Mouse (Mus musculus) hindbrain, embryonic 15.5 days (tissue): Measurements from ENCODE around the gene Ddx54. TPM values are rescaled to one million over a fixed set of nuclear protein-coding genes. Genes with fewer than 3 reads are reported as not detected.

ENCODE experiments used
- ATAC-seq: fragments of 200-750 bp; cut with Nextera tagmentation; 2 replicates; pipeline ENCODE4 v1.8.0; 2017; ENCODE audit warnings: low read depth, moderate number of reproducible peaks, moderate TSS enrichment; ENCODE audit not compliant: low FRiP score
- H3K27ac ChIP-seq: fragments of 300-500 bp; sonication (generic); replicated peaks from 2 replicates; pipeline ENCODE4 v1.5.1; 2015; ENCODE audit warnings: mild to moderate bottlenecking, inconsistent platforms
- H3K27me3 ChIP-seq: fragments of 300-500 bp; sonication (generic); 2 replicates; pipeline ENCODE4 v1.6.1; 2015; ENCODE audit warnings: control low read depth, inconsistent platforms
- H3K36me3 ChIP-seq: fragments of 300-500 bp; sonication (generic); 2 replicates; pipeline ENCODE4 v1.6.1; 2015; ENCODE audit warnings: control low read depth, inconsistent platforms
- H3K4me1 ChIP-seq: fragments of 300-500 bp; sonication (generic); replicated peaks from 2 replicates; pipeline ENCODE4 v1.6.1; 2015; ENCODE audit warnings: control low read depth, inconsistent platforms
- H3K4me2 ChIP-seq: fragments of 300-500 bp; sonication (generic); 2 replicates; pipeline ENCODE4 v1.6.1; 2015; ENCODE audit warnings: moderate library complexity, mild to moderate bottlenecking, inconsistent platforms
- H3K4me3 ChIP-seq: fragments of 300-500 bp; sonication (generic); 2 replicates; pipeline ENCODE4 v1.5.1; 2015; ENCODE audit warnings: mild to moderate bottlenecking, inconsistent platforms
- H3K9ac ChIP-seq: fragments of 300-500 bp; sonication (generic); 2 replicates; pipeline ENCODE4 v1.6.1; 2015; ENCODE audit warnings: inconsistent platforms
- H3K9me3 ChIP-seq: fragments of 300-500 bp; sonication (generic); 2 replicates; pipeline ENCODE4 v1.6.1; 2016; ENCODE audit warnings: control low read depth, inconsistent platforms
- WGBS: fragments of 180-500 bp; shearing (Covaris S2); methylation state at CpG from one replicate; pipeline ENCODE4 v1.1.7; 2015; 5-methylcytosine and 5-hydroxymethylcytosine counted together
- polyA plus RNA-seq: library from polyadenylated mRNA; unstranded; fragments of >200 nt; fragmentation: Nextera tagmentation; extraction: Ambion mirVana; gene quantifications from 2 replicates; pipeline ENCODE4 v1.2.1, GENCODE M21; 2015

Ddx54 gene
- polyA plus RNA-seq, 1 experiment from 2014 or later = 41.3 TPM

- H3K36me3 ChIP-seq = peaks cover 62% of the 10 kb centered on the region
- H3K4me2 ChIP-seq = no peak overlapping the region
- ATAC-seq = 0 out of 2 replicates have a peak, but pooled peaks have one; percentile 4
- no peak overlapping the region for H3K27ac ChIP-seq
- H3K9me3 ChIP-seq = no peaks in the 10 kb centered on the region
- 71% methylated on average over 18 of the region's 18 CpGs for WGBS
- no peak overlapping the region for H3K4me3 ChIP-seq
- H3K9ac ChIP-seq = no peak overlapping the region
- H3K4me1 ChIP-seq = peaks cover 3% of the 10 kb centered on the region; the same call in 1 of the 2 replicates
- H3K27me3 ChIP-seq = no peaks in the 10 kb centered on the region
Measured at GRCm38 (mm10) chr5:120620375-120621077, 8.0 kb downstream of the Ddx54 start.

GRCm38 (mm10) chr5:120621078-120621765 lies 8.7 kb downstream of the Ddx54 start:
- no peaks in the 10 kb centered on the region for H3K27me3 ChIP-seq
- no peak overlapping the region for H3K9ac ChIP-seq
- H3K4me1 ChIP-seq = peaks cover 3% of the 10 kb centered on the region; the same call in 1 of the 2 replicates
- 0 out of 2 replicates have a peak overlapping the region, but pooled peaks have one; percentile 45 for H3K27ac ChIP-seq
- WGBS = 89% methylated on average over 23 of the region's 23 CpGs
- no peak for ATAC-seq
- no peak overlapping the region for H3K4me2 ChIP-seq
- no peak overlapping the region for H3K4me3 ChIP-seq
- peaks cover 69% of the 10 kb centered on the region for H3K36me3 ChIP-seq
- H3K9me3 ChIP-seq = no peaks in the 10 kb centered on the region

GRCm38 (mm10) chr5:120621846-120622197 lies 9.3 kb downstream of the Ddx54 start:
- WGBS = 81% methylated on average over 10 of the region's 10 CpGs
- Histone ChIP-seq H3K36me3 (peaks cover 73% of the 10 kb centered on the region), H3K27ac (peak overlapping the region; percentile 45; the same call in 1 of the 2 replicates), H3K4me1 (peaks cover 3% of the 10 kb centered on the region; the same call in 1 of the 2 replicates), H3K9ac (no peak overlapping the region), H3K9me3 (no peaks in the 10 kb centered on the region), H3K27me3 (no peaks in the 10 kb centered on the region), H3K4me3 (no peak overlapping the region), H3K4me2 (no peak overlapping the region)
- ATAC-seq = no peak

- Histone ChIP-seq H3K4me1 (peaks cover 3% of the 10 kb centered on the region; the same call in 1 of the 2 replicates), H3K9me3 (no peaks in the 10 kb centered on the region), H3K36me3 (peaks cover 73% of the 10 kb centered on the region), H3K27ac (peak overlapping the region; percentile 38; the same call in 1 of the 2 replicates), H3K4me3 (no peak overlapping the region), H3K9ac (no peak overlapping the region), H3K27me3 (no peaks in the 10 kb centered on the region), H3K4me2 (no peak overlapping the region)
- no peak for ATAC-seq
- WGBS = 66% methylated on average over 5 of the region's 5 CpGs
Measured at GRCm38 (mm10) chr5:120622198-120622851, 9.8 kb downstream of the Ddx54 start.

GRCm38 (mm10) chr5:120624427-120624826 lies 11.9 kb downstream of the Ddx54 start:
- no peak for ATAC-seq
- no peaks in the 10 kb centered on the region for H3K9me3 ChIP-seq
- H3K4me1 ChIP-seq = peaks cover 3% of the 10 kb centered on the region; the same call in 1 of the 2 replicates
- H3K27me3 ChIP-seq = no peaks in the 10 kb centered on the region
- H3K9ac ChIP-seq = no peak overlapping the region
- H3K36me3 ChIP-seq = peaks cover 59% of the 10 kb centered on the region
- 84% methylated on average over 10 of the region's 10 CpGs for WGBS
- H3K4me2 ChIP-seq = no peak overlapping the region
- H3K4me3 ChIP-seq = no peak overlapping the region
- no peak overlapping the region for H3K27ac ChIP-seq

GRCm38 (mm10) chr5:120626399-120626798 lies 13.9 kb downstream of the Ddx54 start:
- no peak overlapping the region for H3K4me3 ChIP-seq
- H3K9ac ChIP-seq = no peak overlapping the region
- H3K4me1 ChIP-seq = peaks cover 6% of the 10 kb centered on the region
- no peaks in the 10 kb centered on the region for H3K9me3 ChIP-seq
- H3K27me3 ChIP-seq = peaks cover 9% of the 10 kb centered on the region
- H3K27ac ChIP-seq = no peak overlapping the region
- ATAC-seq = no peak
- no peak overlapping the region for H3K4me2 ChIP-seq
- H3K36me3 ChIP-seq = peaks cover 49% of the 10 kb centered on the region
- 34% methylated on average over 17 of the region's 19 CpGs for WGBS

GRCm38 (mm10) chr5:120627515-120628300 lies 15.2 kb downstream of the Ddx54 start:
- H3K27me3 ChIP-seq = peaks cover 9% of the 10 kb centered on the region
- WGBS = 68% methylated on average over 15 of the region's 15 CpGs
- H3K9ac ChIP-seq = no peak overlapping the region
- peaks cover 45% of the 10 kb centered on the region for H3K36me3 ChIP-seq
- no peaks in the 10 kb centered on the region for H3K9me3 ChIP-seq
- no peak overlapping the region for H3K4me2 ChIP-seq
- no peak for ATAC-seq
- peaks cover 7% of the 10 kb centered on the region; the same call in 1 of the 2 replicates for H3K4me1 ChIP-seq
- no peak overlapping the region for H3K27ac ChIP-seq
- no peak overlapping the region for H3K4me3 ChIP-seq

- Histone ChIP-seq H3K36me3 (peaks cover 37% of the 10 kb centered on the region), H3K9ac (no peak overlapping the region), H3K9me3 (no peaks in the 10 kb centered on the region), H3K4me1 (peaks cover 7% of the 10 kb centered on the region; the same call in 1 of the 2 replicates), H3K27ac (no peak overlapping the region), H3K27me3 (peaks cover 9% of the 10 kb centered on the region), H3K4me3 (no peak overlapping the region), H3K4me2 (no peak overlapping the region)
- WGBS = 58% methylated on average over 7 of the region's 7 CpGs
- no peak for ATAC-seq
Measured at GRCm38 (mm10) chr5:120628624-120629023, 16.1 kb downstream of the Ddx54 start.

GRCm38 (mm10) chr5:120631128-120631527 lies 18.6 kb downstream of the Ddx54 start:
- Histone ChIP-seq H3K4me3 (no peak overlapping the region; the same call in 1 of the 2 replicates), H3K9me3 (no peaks in the 10 kb centered on the region), H3K4me2 (peak overlapping the region; percentile 46), H3K9ac (no peak overlapping the region), H3K36me3 (peaks cover 17% of the 10 kb centered on the region), H3K27me3 (peaks cover 9% of the 10 kb centered on the region), H3K4me1 (peaks cover 7% of the 10 kb centered on the region; the same call in 1 of the 2 replicates), H3K27ac (no peak overlapping the region)
- 9% methylated on average over 29 of the region's 29 CpGs for WGBS
- ATAC-seq = no peak

- Histone ChIP-seq H3K27me3 (peaks cover 9% of the 10 kb centered on the region), H3K4me1 (peaks cover 7% of the 10 kb centered on the region; the same call in 1 of the 2 replicates), H3K9me3 (no peaks in the 10 kb centered on the region), H3K4me3 (no peak overlapping the region), H3K36me3 (peaks cover 11% of the 10 kb centered on the region), H3K27ac (no peak overlapping the region), H3K4me2 (no peak overlapping the region), H3K9ac (no peak overlapping the region)
- no peak for ATAC-seq
- WGBS = 90% methylated on average over 5 of the region's 5 CpGs
Measured at GRCm38 (mm10) chr5:120631892-120632291, 19.4 kb downstream of the Ddx54 start.

GRCm38 (mm10) chr5:120634131-120634530 lies 21.6 kb downstream of the Ddx54 start, which contains the start of gene Cfap73:
TSS of gene Cfap73 (minus strand) at chr5:120634235.
- H3K36me3 ChIP-seq = no peaks in the 10 kb centered on the region
- no peak within 1 kb of the TSS for H3K27ac ChIP-seq
- WGBS = 50% methylated on average over 9 of the region's 9 CpGs
- no peak within 1 kb of the TSS for H3K4me3 ChIP-seq
- no peak within 1 kb of the TSS for H3K9ac ChIP-seq
- no peaks in the 10 kb centered on the region for H3K9me3 ChIP-seq
- H3K4me2 ChIP-seq = no peak within 1 kb of the TSS
- peaks cover 9% of the 10 kb centered on the region for H3K27me3 ChIP-seq
- no peak for ATAC-seq
- peaks cover 7% of the 10 kb centered on the region; the same call in 1 of the 2 replicates for H3K4me1 ChIP-seq
